In genomic region chr10:101486504-101486903, GRCm38 (mm10) we compare ENCODE assay signal across 28 mouse cellular contexts.
"Had no signal": no experiment of that assay in that cellular context is flagged by ENCODE, and none has a peak within 500 bp of the region (broad histone marks: within the 10 kb centered on the region; RNA-seq: fewer than 3 reads in every experiment).

No protein-coding gene starts in this region.

- H3K4me1 ChIP-seq: embryonic facial prominence, embryonic 10.5 days; embryonic facial prominence, embryonic 12.5 days; embryonic facial prominence, embryonic 13.5 days; embryonic facial prominence, embryonic 15.5 days; forebrain, embryonic 10.5 days; forebrain, embryonic 12.5 days; forebrain, embryonic 13.5 days; forebrain, embryonic 15.5 days had no signal

- H3K9me3 ChIP-seq: embryonic facial prominence, embryonic 10.5 days; embryonic facial prominence, embryonic 12.5 days; embryonic facial prominence, embryonic 13.5 days; embryonic facial prominence, embryonic 15.5 days; forebrain, embryonic 10.5 days; forebrain, embryonic 12.5 days; forebrain, embryonic 13.5 days; forebrain, embryonic 15.5 days had no signal

- ATAC-seq: forebrain, embryonic 13.5 days; forebrain, embryonic 14.5 days; forebrain, embryonic 15.5 days; forebrain, embryonic 16.5 days; forebrain, postnatal 0 days had no signal

- H3K36me3 ChIP-seq: embryonic facial prominence, embryonic 10.5 days; embryonic facial prominence, embryonic 12.5 days; embryonic facial prominence, embryonic 13.5 days; embryonic facial prominence, embryonic 15.5 days; forebrain, embryonic 10.5 days; forebrain, embryonic 12.5 days; forebrain, embryonic 15.5 days had no signal

- DNase-seq: cerebellum, adult 8-10 months; cerebellum, adult 9-10 months; cerebellum, adult 9-11 months; cerebellum, postnatal 10 days; cerebellum, postnatal 14 days; cerebellum, postnatal 25 days; cerebellum, postnatal 36 days; embryo, embryonic 11 days; forebrain, postnatal 0 days; gastrocnemius, adult 2 months; gastrocnemius, postnatal 10 days; gastrocnemius, postnatal 14 days; gastrocnemius, postnatal 25 days; gastrocnemius, postnatal 36 days; heart, adult 11 months; heart, adult 18-20 months; heart, adult 2 months had no signal

- H3K27me3 ChIP-seq: embryonic facial prominence, embryonic 12.5 days; embryonic facial prominence, embryonic 13.5 days; embryonic facial prominence, embryonic 15.5 days; forebrain, embryonic 12.5 days; forebrain, embryonic 13.5 days; forebrain, embryonic 15.5 days had no signal

- H3K4me3 ChIP-seq: embryonic facial prominence, embryonic 10.5 days; embryonic facial prominence, embryonic 12.5 days; embryonic facial prominence, embryonic 13.5 days; embryonic facial prominence, embryonic 15.5 days; erythroblast, embryonic 14.5 days; forebrain, embryonic 10.5 days; forebrain, embryonic 12.5 days; forebrain, embryonic 13.5 days; forebrain, embryonic 15.5 days; gastrocnemius, adult 2 months; heart, adult 2 months had no signal

- H3K4me2 ChIP-seq: embryonic facial prominence, embryonic 12.5 days; embryonic facial prominence, embryonic 13.5 days; embryonic facial prominence, embryonic 15.5 days; forebrain, embryonic 12.5 days; forebrain, embryonic 13.5 days; forebrain, embryonic 15.5 days had no signal

- H3K27ac ChIP-seq: embryonic facial prominence, embryonic 10.5 days; embryonic facial prominence, embryonic 12.5 days; embryonic facial prominence, embryonic 13.5 days; embryonic facial prominence, embryonic 15.5 days; forebrain, embryonic 10.5 days; forebrain, embryonic 12.5 days; forebrain, embryonic 13.5 days; forebrain, embryonic 15.5 days; gastrocnemius, adult 2 months; heart, adult 2 months had no signal

- H3K9ac ChIP-seq: embryonic facial prominence, embryonic 12.5 days; embryonic facial prominence, embryonic 13.5 days; embryonic facial prominence, embryonic 15.5 days; forebrain, embryonic 12.5 days; forebrain, embryonic 13.5 days; forebrain, embryonic 15.5 days; forebrain, postnatal 0 days had no signal
